Mouse (Mus musculus): ENCODE data around the gene Foxl2. TPM values are rescaled to one million over a fixed set of nuclear protein-coding genes. Genes with fewer than 3 reads are reported as not detected.

Foxl2 gene
- polyA plus RNA-seq, 1 experiment from 2014 or later = not detected

- no peaks in the 10 kb centered on the region for H3K4me1 ChIP-seq (ENCODE audit: control insufficient read depth, insufficient read depth, low read length)
- ATAC-seq (ENCODE audit: insufficient number of reproducible peaks, low FRiP score, low TSS enrichment, low read depth) (no peak), DNase-seq (ENCODE audit: low spot score) (no peak)
- no peak overlapping the region for H3K4me2 ChIP-seq (ENCODE audit: low read depth, severe bottlenecking)
- no peaks in the 10 kb centered on the region for H3K9me3 ChIP-seq (ENCODE audit: control insufficient read depth, low read length)
- 93% methylated on average over 4 of the region's 4 CpGs for WGBS
- no peaks in the 10 kb centered on the region for H3K27me3 ChIP-seq (ENCODE audit: control insufficient read depth, insufficient read depth, low read length)
- H3K36me3 ChIP-seq (ENCODE audit: control insufficient read depth, insufficient read depth, low read length) = no peaks in the 10 kb centered on the region
- H3K4me3 ChIP-seq (ENCODE audit: low read depth, low read length) = no peak overlapping the region
- no peak overlapping the region for H3K27ac ChIP-seq (replicated peaks; ENCODE audit: low read depth, low read length)
- no peak overlapping the region for H3K9ac ChIP-seq (ENCODE audit: low read length)
These were observed 39.0 kb downstream of the Foxl2 start for GRCm38 (mm10) chr9:98994103-98994502.

- H3K4me3 ChIP-seq (ENCODE audit: low read depth, low read length) = no peak overlapping the region
- no peak overlapping the region for H3K4me2 ChIP-seq (ENCODE audit: low read depth, severe bottlenecking)
- DNase-seq (ENCODE audit: low spot score) = no peak
- no peaks in the 10 kb centered on the region for H3K9me3 ChIP-seq (ENCODE audit: control insufficient read depth, low read length)
- H3K9ac ChIP-seq (ENCODE audit: low read length) = no peak overlapping the region
- H3K27me3 ChIP-seq (ENCODE audit: control insufficient read depth, insufficient read depth, low read length) = no peaks in the 10 kb centered on the region
- 86% methylated on average over 9 of the region's 9 CpGs for WGBS
- H3K27ac ChIP-seq (replicated peaks; ENCODE audit: low read depth, low read length) = no peak overlapping the region
- H3K4me1 ChIP-seq (ENCODE audit: control insufficient read depth, insufficient read depth, low read length) = no peaks in the 10 kb centered on the region
- ATAC-seq (ENCODE audit: insufficient number of reproducible peaks, low FRiP score, low TSS enrichment, low read depth) = no peak
- H3K36me3 ChIP-seq (ENCODE audit: control insufficient read depth, insufficient read depth, low read length) = peaks cover 2% of the 10 kb centered on the region; the same call in 1 of the 2 replicates
These were observed 44.8 kb downstream of the Foxl2 start for GRCm38 (mm10) chr9:98999881-99000339.

DNA sequence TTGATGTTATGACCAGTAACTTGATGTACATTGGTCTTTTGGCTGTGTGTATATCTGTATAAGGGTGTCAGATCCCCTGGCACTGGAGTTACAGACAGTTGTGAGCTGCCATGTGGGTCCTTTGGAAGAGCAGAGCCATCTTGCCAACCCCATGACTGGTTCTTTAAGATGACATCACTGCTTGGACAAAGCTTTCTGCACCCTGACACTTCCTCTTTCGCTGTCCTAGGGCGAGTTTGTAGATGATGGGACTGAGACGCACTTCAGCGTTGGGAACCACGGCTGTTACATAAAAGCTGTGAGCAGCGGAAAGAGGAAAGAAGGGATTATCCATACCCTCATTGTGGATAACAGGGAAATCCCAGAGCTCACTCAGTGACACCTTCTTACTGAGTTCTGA lies 46.2 kb downstream of the Foxl2 start:
- DNase-seq (ENCODE audit: low spot score) (no peak), ATAC-seq (ENCODE audit: insufficient number of reproducible peaks, low FRiP score, low TSS enrichment, low read depth) (no peak)
- peaks cover 2% of the 10 kb centered on the region; the same call in 1 of the 2 replicates for H3K36me3 ChIP-seq (ENCODE audit: control insufficient read depth, insufficient read depth, low read length)
- H3K9ac ChIP-seq (ENCODE audit: low read length) = no peak overlapping the region
- H3K4me2 ChIP-seq (ENCODE audit: low read depth, severe bottlenecking) = no peak overlapping the region
- H3K27me3 ChIP-seq (ENCODE audit: control insufficient read depth, insufficient read depth, low read length) = no peaks in the 10 kb centered on the region
- no peak overlapping the region for H3K27ac ChIP-seq (replicated peaks; ENCODE audit: low read depth, low read length)
- H3K4me3 ChIP-seq (ENCODE audit: low read depth, low read length) = no peak overlapping the region
- H3K4me1 ChIP-seq (ENCODE audit: control insufficient read depth, insufficient read depth, low read length) = no peaks in the 10 kb centered on the region
- H3K9me3 ChIP-seq (ENCODE audit: control insufficient read depth, low read length) = no peaks in the 10 kb centered on the region
- WGBS = 95% methylated on average over 6 of the region's 6 CpGs

Other genes starting within 250 kb of the Foxl2 start
- gene Prr23a1, start 112.8 kb upstream of the Foxl2 start, polyA plus RNA-seq (2014; fragmentation: Nextera tagmentation; extraction: Ambion mirVana) = not detected in 2 replicates
- gene Prr23a2, start 98.8 kb upstream of the Foxl2 start, polyA plus RNA-seq (2014; fragmentation: Nextera tagmentation; extraction: Ambion mirVana) = not detected in 2 replicates
- gene Prr23a3, start 90.5 kb upstream of the Foxl2 start, polyA plus RNA-seq (2014; fragmentation: Nextera tagmentation; extraction: Ambion mirVana) = 0.13 TPM in 1 of 2 replicates, not detected in the other
- not detected in 2 replicates for gene 7420426K07Rik, start 52.2 kb upstream of the Foxl2 start, polyA plus RNA-seq (2014; fragmentation: Nextera tagmentation; extraction: Ambion mirVana)
- gene Faim, start 31.1 kb downstream of the Foxl2 start, polyA plus RNA-seq (2014; fragmentation: Nextera tagmentation; extraction: Ambion mirVana) = 58.5 TPM in 2 replicates
- not detected in 2 replicates for gene Gm1123, start 80.4 kb downstream of the Foxl2 start, polyA plus RNA-seq (2014; fragmentation: Nextera tagmentation; extraction: Ambion mirVana)
- gene Pik3cb, start 185.3 kb downstream of the Foxl2 start, polyA plus RNA-seq (2014; fragmentation: Nextera tagmentation; extraction: Ambion mirVana) = 0.41 and 0.51 TPM in 2 replicates